Mouse (Mus musculus) liver, postnatal 0 days (tissue): Measurements from ENCODE around the gene Hist1h4h. TPM values are rescaled to one million over a fixed set of nuclear protein-coding genes. Genes with fewer than 3 reads are reported as not detected.
A peak's percentile ranks its signal among the peaks of the same experiment; 100 is the strongest.

Source experiments
- ATAC-seq: fragments of 200-750 bp; cut with Nextera tagmentation; 2 replicates; pipeline ENCODE4 v1.8.0; 2017; ENCODE audit warnings: mild to moderate bottlenecking, moderate library complexity
- DNase-seq: peaks from one replicate; pipeline ENCODE4 v3.0.0-alpha.2; 2016
- H3K27ac ChIP-seq: fragments of 300-500 bp; sonication (generic); 2 replicates; pipeline ENCODE4 v1.5.1; 2014; ENCODE audit warnings: antibody characterized with exemption, moderate library complexity, mild to moderate bottlenecking, low read depth
- H3K27me3 ChIP-seq: fragments of 300-500 bp; sonication (generic); 2 replicates; pipeline ENCODE4 v1.6.1; 2014; ENCODE audit warnings: low read length, control low read depth, mixed read lengths; ENCODE audit not compliant: insufficient read depth
- H3K36me3 ChIP-seq: fragments of 300-500 bp; sonication (generic); replicated peaks from 2 replicates; pipeline ENCODE4 v1.6.1; 2014; ENCODE audit warnings: mild to moderate bottlenecking, control low read depth, low read length, moderate library complexity, mixed read lengths; ENCODE audit not compliant: insufficient read depth
- H3K4me1 ChIP-seq: fragments of 300-500 bp; sonication (generic); 2 replicates; pipeline ENCODE4 v1.6.1; 2014; ENCODE audit warnings: antibody characterized with exemption, mild to moderate bottlenecking, control low read depth; ENCODE audit not compliant: insufficient read depth
- H3K4me2 ChIP-seq: fragments of 300-500 bp; sonication (generic); 2 replicates; pipeline ENCODE4 v1.6.1; 2014; ENCODE audit warnings: low read depth, mild to moderate bottlenecking, low read length, moderate library complexity, mixed read lengths
- H3K4me3 ChIP-seq: fragments of 300-500 bp; sonication (generic); 2 replicates; pipeline ENCODE4 v1.5.1; 2014; ENCODE audit warnings: low read depth, low read length
- H3K9ac ChIP-seq: fragments of 300-500 bp; sonication (generic); replicated peaks from 2 replicates; pipeline ENCODE4 v1.6.1; 2014; ENCODE audit warnings: mild to moderate bottlenecking, moderate library complexity
- H3K9me3 ChIP-seq: fragments of 300-500 bp; sonication (generic); 2 replicates; pipeline ENCODE4 v1.6.1; 2016; ENCODE audit warnings: mild to moderate bottlenecking, control low read depth, low read length, mixed read lengths
- CTCF ChIP-seq: sonication (generic); IDR thresholded peaks from 2 replicates; pipeline ENCODE4 v1.5.1; 2016; ENCODE audit warnings: antibody characterized with exemption, low read depth
- EP300 ChIP-seq: IDR thresholded peaks from 2 replicates; pipeline ENCODE4 v1.6.1; 2016; ENCODE audit warnings: antibody characterized with exemption, low read depth, mild to moderate bottlenecking
- WGBS: fragments of 180-500 bp; shearing (Covaris S2); extraction: QIAGEN DNeasy Blood & Tissue Kit; methylation state at CpG from one replicate; pipeline ENCODE4 v1.1.7; 2014; ENCODE audit not compliant: insufficient replicate concordance; 5-methylcytosine and 5-hydroxymethylcytosine counted together
- polyA plus RNA-seq: library from polyadenylated mRNA; unstranded; fragments of >200 nt; fragmentation: Nextera tagmentation; extraction: Ambion mirVana; gene quantifications from 2 replicates; pipeline ENCODE4 v1.2.1, GENCODE M21; 2015

The Hist1h4h gene
- polyA plus RNA-seq, 1 experiment from 2014 or later, result 7.2 TPM

- H3K4me1 ChIP-seq, result peaks cover 17% of the 10 kb centered on the region
These were observed 24.5 kb upstream of the Hist1h4h start for GRCm38 (mm10) chr13:23506351-23506750.

DNA sequence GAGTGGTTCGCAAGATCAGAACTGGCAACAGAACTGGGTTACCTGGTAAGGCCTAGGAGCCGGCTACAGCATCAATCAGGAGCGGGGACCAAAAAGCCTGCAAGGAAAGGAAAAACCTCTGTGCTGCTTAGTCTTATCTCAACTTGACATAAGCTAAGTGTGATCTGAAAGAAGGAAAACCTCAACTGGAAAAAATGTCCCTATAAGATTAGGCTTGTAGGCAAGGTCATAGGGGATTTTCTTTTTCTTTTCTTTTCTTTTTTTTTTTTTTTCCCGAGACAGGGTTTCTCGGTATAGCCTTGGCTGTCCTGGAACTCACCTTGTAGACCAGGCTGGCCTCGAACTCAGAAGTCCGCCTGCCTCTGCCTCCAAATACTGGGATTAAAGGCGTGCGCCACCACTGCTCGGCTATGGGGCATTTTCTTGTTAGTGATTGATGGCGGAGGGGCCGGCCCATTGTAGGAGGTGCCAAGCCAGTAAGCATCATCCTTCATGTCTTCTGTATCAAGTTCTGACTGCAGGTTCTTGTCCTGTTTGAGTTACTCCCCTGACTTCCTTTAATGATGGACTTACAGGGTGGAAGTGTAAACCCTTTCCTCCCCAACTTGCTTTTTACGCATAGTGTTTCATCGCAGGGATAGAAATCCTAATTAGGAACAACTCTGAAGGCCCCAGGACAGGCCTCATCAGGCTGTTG, 23.9 kb upstream of the Hist1h4h start:
- peak overlapping the region; percentile 76 for H3K4me2 ChIP-seq
- peaks cover 17% of the 10 kb centered on the region for H3K4me1 ChIP-seq
- no peaks in the 10 kb centered on the region for H3K9me3 ChIP-seq
- ATAC-seq (peak; percentile 22; the same call in 1 of the 2 replicates), DNase-seq (peak; percentile 34)
- 22% methylated on average over 14 of the region's 14 CpGs for WGBS
- H3K36me3 ChIP-seq, result no peaks in the 10 kb centered on the region
- TF ChIP-seq EP300, result no peak
- TF ChIP-seq CTCF, result no peak
- no peaks in the 10 kb centered on the region for H3K27me3 ChIP-seq
- H3K27ac ChIP-seq, result no peak overlapping the region
- no peak overlapping the region for H3K4me3 ChIP-seq
- no peak overlapping the region for H3K9ac ChIP-seq

More at GRCm38 (mm10) chr13:23506351-23506750, 24.5 kb upstream of the Hist1h4h start:
- H3K9ac ChIP-seq, result no peak overlapping the region; the same call in 1 of the 2 replicates
- H3K9me3 ChIP-seq, result no peaks in the 10 kb centered on the region
- ATAC-seq (peak; percentile 73), DNase-seq (peak; percentile 78)
- no peak for TF ChIP-seq EP300
- TF ChIP-seq CTCF, result no peak
- peak overlapping the region; percentile 36; the same call in 1 of the 2 replicates for H3K4me3 ChIP-seq
- H3K4me2 ChIP-seq, result peak overlapping the region; percentile 76
- 4% methylated on average over 13 of the region's 13 CpGs for WGBS
- no peaks in the 10 kb centered on the region for H3K36me3 ChIP-seq
- H3K27me3 ChIP-seq, result no peaks in the 10 kb centered on the region
- H3K27ac ChIP-seq, result no peak overlapping the region

DNA sequence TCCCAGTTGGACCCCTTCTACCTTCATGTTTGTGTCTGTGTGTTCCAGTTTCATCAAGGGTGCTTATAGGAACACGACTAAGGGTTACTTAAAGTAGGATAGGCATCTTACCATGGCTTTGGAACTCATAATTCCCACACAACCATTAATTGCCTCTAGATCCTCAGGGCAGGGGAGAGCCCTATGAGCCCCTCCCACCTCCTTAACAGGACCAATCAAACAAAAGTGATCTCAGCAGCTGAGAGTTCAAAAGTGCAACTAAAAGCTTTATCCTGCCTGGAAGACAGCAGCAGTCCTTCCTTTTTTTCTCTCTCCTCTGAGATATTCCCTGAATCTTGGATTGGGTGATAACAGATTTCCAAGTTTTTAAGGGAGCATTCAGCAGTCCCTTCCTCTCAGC, 20.7 kb upstream of the Hist1h4h start:
- Histone ChIP-seq H3K9ac (no peak overlapping the region), H3K27ac (no peak overlapping the region), H3K4me3 (no peak overlapping the region), H3K4me1 (peaks cover 15% of the 10 kb centered on the region), H3K36me3 (no peaks in the 10 kb centered on the region), H3K4me2 (no peak overlapping the region), H3K27me3 (no peaks in the 10 kb centered on the region), H3K9me3 (no peaks in the 10 kb centered on the region)
- TF ChIP-seq CTCF (no peak), EP300 (no peak)
- 43% methylated on average over 1 of the region's 1 CpGs for WGBS
- DNase-seq, result no peak
- no peak for ATAC-seq

DNA sequence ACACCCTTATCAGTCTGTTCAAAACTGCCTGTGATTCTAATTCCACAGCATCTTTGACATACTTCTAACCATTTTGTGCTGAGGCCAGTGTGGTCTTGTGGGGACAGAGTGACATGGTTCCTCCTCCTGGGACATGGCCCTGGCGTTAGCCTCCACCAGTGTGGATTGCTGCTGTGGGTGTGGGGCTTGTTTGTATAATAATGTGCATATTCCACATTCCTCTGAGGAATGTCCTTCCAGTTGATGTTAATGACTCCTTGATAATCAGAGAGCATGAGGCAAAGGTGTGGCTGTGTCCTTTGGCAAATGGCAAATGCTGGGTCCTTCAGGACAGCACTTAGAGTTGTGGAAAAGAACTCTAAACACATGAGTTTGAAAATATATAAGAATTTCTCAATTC, 17.3 kb upstream of the Hist1h4h start:
- H3K27me3 ChIP-seq, result no peaks in the 10 kb centered on the region
- DNase-seq (no peak), ATAC-seq (no peak)
- no peak overlapping the region for H3K27ac ChIP-seq
- H3K4me2 ChIP-seq, result no peak overlapping the region
- H3K4me1 ChIP-seq, result 0 out of 2 replicates have a peak, but pooled peaks cover 3% of the 10 kb centered on the region
- H3K4me3 ChIP-seq, result no peak overlapping the region
- no peak overlapping the region for H3K9ac ChIP-seq
- no peaks in the 10 kb centered on the region for H3K9me3 ChIP-seq
- TF ChIP-seq EP300, result no peak
- no peak for TF ChIP-seq CTCF
- H3K36me3 ChIP-seq, result no peaks in the 10 kb centered on the region
- WGBS, result 84% methylated on average over 1 of the region's 1 CpGs

- ATAC-seq, result no peak
- H3K9me3 ChIP-seq, result no peaks in the 10 kb centered on the region
- no peak for TF ChIP-seq EP300
- TF ChIP-seq CTCF, result no peak
- H3K9ac ChIP-seq, result no peak overlapping the region
- H3K36me3 ChIP-seq, result no peaks in the 10 kb centered on the region
- H3K27ac ChIP-seq, result no peak overlapping the region
- no peak overlapping the region for H3K4me3 ChIP-seq
- H3K27me3 ChIP-seq, result no peaks in the 10 kb centered on the region
- 0 out of 2 replicates have a peak, but pooled peaks cover 6% of the 10 kb centered on the region for H3K4me1 ChIP-seq
- no peak overlapping the region for H3K4me2 ChIP-seq
- DNase-seq, result no peak
- WGBS, result 72% methylated on average over 5 of the region's 5 CpGs
These were observed 15.6 kb upstream of the Hist1h4h start for GRCm38 (mm10) chr13:23515281-23515680.

- H3K9ac ChIP-seq, result no peak overlapping the region
- H3K4me3 ChIP-seq, result no peak overlapping the region
- 0 out of 2 replicates have a peak, but pooled peaks cover 6% of the 10 kb centered on the region for H3K4me1 ChIP-seq
- peak overlapping the region; percentile 73 for H3K4me2 ChIP-seq
- H3K9me3 ChIP-seq, result no peaks in the 10 kb centered on the region
- no peak overlapping the region for H3K27ac ChIP-seq
- TF ChIP-seq CTCF, result no peak
- TF ChIP-seq EP300, result no peak
- ATAC-seq (no peak), DNase-seq (no peak)
- no peaks in the 10 kb centered on the region for H3K36me3 ChIP-seq
- 57% methylated on average over 15 of the region's 15 CpGs for WGBS
- no peaks in the 10 kb centered on the region for H3K27me3 ChIP-seq
These were observed 14.8 kb upstream of the Hist1h4h start for GRCm38 (mm10) chr13:23515826-23516620.
